Mouse (Mus musculus) adrenal gland, adult 8-10 months (tissue): Measurements from ENCODE around the gene Ptprm. TPM values are rescaled to one million over a fixed set of nuclear protein-coding genes. Genes with fewer than 3 reads are reported as not detected.

ENCODE experiments used
- DNase-seq: peaks from one replicate; pipeline ENCODE4 v3.0.0; 2022
- total RNA-seq, 4 experiments: library from RNA; stranded (reverse); gene quantifications; 2 replicates each; pipeline ENCODE4 v1.2.4; 2022

Gene Ptprm
- total RNA-seq, 4 experiments from 2014 or later, result 24.4 to 35.1 (median 28.6) TPM

- no peak for DNase-seq
These were observed 591.5 kb downstream of the Ptprm start for GRCm38 (mm10) chr17:66762716-66763115.

DNA sequence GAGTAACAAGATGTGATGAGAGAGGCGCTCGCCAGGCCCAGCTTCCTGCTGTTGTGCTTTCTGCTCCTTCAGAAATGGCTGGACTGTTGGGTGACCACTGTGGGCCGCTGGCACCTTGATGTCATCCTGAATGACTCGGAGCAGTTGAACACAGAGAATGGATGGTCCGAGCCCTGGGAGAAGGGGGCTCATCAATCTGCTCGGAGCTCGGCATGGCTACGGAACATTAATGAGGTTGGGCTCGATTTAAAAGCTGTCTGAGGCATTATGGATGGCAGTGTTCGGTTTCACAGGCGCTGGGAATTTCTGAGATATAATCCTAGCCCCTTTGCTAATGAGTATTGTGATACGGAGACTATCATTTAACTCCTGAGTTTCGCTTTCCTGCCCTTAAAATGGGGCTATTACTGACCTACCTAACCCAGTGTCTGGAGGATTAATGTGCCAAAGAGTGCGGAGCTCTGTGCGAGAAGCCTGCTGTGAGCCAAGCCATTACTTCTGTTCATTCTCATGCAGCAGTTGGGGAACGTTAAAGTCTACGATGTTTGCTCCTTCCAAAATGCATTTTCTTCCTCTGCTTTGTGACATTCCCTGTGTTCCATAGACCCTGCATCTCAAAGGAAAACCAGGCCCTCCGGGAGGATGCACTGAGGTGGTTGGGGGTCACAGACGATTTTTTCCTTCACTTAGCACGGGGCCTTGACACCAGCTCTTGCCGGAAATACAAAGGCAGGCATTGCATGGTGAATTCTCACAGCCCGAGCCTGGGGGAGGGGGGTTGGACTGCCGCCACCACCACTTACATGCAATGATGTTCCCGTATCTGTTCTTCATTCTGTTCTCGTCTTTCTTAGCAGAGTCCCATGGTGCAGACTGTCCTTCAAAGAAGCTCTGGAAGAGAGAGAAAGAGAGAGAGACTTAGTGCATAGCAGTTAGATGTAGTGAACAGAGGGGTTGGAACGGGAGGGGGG lies 592.6 kb downstream of the Ptprm start:
- no peak for DNase-seq

DNA sequence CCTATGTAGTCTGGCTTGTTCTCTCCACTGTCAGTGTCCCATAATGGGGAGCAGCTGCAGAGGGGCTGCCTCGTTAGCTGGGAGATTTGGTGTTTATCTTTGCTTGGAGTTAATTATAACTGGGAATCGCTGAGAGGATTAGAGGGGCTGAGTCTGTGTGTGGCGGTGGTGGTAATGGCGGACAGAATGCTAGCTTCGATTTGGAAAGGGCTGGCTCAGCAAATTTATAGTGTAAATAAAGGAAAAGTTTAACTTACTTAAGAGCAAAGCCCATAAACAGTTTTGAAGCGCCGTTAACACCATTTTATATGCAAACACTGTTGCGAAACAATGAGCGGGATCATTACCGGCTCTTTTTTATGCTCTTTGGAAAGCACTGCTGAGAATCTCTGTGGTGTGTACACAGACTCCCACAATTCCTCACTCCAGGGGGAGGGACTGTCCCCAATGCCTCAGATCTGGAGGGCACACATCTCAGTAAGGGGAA lies 597.2 kb downstream of the Ptprm start:
- DNase-seq, result no peak

GRCm38 (mm10) chr17:66756500-66756899 lies 597.8 kb downstream of the Ptprm start:
- DNase-seq, result no peak

- DNase-seq, result no peak
These were observed 599.0 kb downstream of the Ptprm start for GRCm38 (mm10) chr17:66755191-66755654.

DNA sequence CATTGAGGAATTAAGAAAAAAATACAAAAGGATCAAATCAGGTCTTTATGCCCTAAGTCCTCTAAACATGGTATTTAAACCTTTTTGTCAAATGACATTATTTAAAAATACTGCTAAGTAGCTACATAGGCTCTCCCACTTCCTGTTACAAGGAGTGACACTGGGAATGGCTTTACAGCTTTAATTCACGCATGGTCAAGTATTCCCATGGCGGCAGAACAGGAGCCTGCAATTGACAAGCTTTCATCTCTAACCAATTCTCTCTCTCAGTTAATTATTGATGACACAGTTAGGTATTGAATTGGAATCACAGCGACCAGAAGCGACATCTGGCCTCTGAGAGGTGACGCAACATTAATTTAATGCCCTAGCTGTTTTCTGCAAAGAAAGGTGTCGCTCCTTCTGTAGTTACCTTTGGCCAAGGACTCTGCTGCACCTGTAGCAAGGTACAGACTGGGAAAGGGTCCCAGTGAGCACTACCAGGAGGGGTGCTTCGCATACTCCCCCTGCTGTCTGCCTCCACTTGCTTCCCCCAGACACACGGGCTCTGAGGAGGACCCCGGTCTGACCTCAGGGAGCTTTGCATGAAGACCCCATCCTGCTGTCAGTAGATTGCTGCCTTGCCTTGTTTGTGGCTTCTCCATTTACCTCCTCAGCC lies 599.9 kb downstream of the Ptprm start:
- no peak for DNase-seq

DNA sequence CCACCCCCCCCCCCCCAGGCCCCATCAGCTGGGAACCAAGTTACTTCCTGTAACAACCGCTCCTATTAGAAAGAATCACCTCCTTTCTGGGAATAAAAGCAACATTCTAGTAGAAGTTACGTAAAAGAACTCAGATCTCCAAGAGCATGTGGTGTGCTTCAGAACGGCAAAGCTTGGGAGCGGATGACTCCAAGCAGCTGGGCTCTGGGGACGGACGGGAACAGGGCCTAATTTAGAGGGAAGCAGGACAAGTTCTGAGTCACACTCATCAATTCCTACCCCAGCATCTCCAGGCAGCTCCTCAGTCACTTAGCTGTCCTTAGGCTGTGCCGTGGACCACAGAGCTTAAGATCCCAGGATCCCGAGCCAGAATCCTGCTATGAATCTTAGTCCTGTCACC lies 602.5 kb downstream of the Ptprm start:
- DNase-seq, result no peak

- no peak for DNase-seq
These were observed 603.6 kb downstream of the Ptprm start for GRCm38 (mm10) chr17:66750481-66751206.

DNA sequence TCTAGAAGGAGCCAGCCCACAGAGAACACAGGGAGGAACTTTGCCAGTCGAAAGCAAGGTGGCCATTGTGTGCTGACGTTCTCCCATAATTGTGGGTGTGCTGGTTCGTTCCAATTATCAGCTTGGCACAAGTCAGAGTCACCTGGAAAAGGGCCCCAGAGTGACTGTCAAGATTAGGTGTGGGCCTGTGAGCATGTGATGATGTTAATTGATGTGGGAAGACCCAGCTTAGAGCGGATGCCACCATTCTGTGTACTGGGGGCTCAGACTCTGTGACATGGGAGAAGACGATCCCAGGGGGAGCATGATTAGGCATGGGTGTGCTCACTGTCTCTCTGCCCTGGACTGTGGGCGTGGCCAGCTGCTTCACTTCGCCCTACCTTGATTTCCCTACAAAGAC lies 604.3 kb downstream of the Ptprm start:
- no peak for DNase-seq

GRCm38 (mm10) chr17:66746506-66746905 lies 607.8 kb downstream of the Ptprm start:
- no peak for DNase-seq

GRCm38 (mm10) chr17:66743321-66743720 lies 610.9 kb downstream of the Ptprm start:
- DNase-seq, result no peak

DNA sequence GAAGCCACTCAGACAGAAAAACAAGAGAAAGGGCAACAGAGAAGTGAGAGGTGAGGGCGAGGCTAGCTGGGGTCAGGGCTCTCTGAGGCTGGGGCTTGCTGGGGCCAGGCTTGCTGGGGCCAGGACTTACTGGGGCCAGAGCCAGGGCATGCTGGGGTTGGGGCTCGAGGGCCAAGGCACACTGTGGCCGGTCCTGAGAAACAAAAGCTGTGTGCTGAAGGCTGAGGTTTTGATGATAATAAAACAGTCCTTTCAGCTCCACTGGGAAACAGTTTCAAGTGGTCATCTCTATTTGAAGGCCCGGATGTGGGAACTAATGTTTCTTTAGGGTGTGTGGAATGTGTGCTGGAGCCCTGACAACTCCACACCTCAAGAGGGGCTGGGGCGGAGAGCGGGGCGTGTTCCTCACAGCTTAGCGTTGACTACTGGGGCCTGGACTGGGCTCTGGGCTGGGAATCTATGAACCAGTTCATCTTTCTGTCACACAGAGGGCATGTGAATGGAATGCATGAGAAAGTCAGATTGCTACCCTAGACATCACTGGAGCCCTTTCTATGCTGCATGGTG lies 615.4 kb downstream of the Ptprm start:
- no peak for DNase-seq

DNA sequence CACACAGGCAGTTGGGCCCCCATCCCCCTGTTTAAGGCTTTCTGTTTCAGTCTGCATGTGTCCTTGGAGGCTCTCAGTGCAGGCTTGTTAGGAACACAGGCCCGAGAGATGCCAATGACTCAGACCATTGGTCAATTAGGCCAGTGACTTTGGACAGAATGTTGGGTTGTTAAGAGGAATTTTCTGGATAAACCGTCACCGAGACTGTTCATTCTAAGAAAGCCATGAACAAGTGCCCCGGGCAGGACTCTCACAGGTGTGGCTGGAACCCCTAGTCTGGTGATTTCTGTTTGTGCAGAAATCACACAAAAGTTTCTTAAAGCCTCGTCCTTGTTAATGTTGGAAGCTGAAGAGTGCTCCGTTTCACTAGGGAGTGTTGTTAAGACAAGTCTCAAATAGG lies 615.9 kb downstream of the Ptprm start:
- no peak for DNase-seq

DNA sequence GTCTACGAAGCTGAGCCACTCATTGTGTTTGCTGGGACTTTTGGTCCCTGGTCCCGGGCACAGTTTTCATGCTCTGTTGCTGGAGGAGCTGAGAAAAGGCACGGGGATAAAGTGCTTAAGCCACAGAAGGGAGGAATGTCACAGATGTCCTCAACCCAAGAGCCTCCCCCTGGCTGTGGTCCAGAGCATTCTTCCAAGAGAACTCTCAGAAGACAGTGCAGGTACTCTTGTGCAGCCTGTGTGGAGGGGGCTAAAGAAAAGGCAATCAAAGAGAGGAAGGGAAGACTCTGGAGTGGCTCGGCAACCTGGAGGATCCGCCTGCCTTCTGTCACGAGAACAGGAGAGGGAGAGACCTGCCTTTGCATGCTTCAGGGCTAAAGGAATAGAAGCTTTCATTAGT lies 617.8 kb downstream of the Ptprm start:
- DNase-seq, result no peak

DNA sequence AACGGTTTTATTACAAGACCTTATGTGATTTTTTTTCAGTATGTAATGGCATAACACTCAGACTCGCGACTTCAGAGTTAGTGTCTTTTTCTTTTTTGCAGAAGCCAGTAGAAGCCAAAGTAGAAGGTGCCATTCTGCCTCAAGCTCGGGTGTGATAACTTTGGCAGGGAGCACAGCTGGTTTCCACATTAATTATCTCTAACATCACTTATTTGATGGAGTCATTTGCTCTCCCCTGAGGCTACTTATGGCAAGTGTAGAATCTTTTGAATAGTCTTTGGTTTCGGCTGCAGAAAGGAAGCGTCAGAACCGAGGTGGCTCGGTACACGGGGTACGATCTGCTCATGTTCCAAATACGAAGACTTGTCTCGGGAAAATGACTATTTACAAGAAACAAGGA lies 620.7 kb downstream of the Ptprm start:
- no peak for DNase-seq

DNA sequence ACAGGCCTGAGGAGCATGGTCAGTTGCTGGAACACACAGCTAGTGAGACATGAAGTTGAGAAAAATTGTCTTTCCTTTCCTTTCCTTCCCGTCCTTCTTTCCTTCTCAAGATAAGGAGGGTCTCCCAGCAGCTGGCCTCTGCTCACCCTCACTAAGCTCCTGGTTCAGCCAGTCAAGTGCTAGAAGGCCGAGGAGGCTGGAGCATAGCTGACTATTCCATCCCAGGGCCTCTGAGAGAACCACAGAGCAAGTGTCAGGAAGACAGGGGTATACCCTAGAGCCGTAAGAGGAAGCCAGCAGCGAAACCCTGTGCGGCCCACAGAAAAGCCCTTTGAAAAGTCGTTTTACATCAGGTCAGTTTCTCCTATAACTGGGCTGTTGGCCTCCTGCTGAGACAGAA lies 624.3 kb downstream of the Ptprm start:
- no peak for DNase-seq

- no peak for DNase-seq
These were observed 633.3 kb downstream of the Ptprm start for GRCm38 (mm10) chr17:66720992-66721351.

GRCm38 (mm10) chr17:66720200-66720991 lies 633.9 kb downstream of the Ptprm start:
- no peak for DNase-seq

- DNase-seq, result no peak
These were observed 641.6 kb downstream of the Ptprm start for GRCm38 (mm10) chr17:66712456-66713205.

DNA sequence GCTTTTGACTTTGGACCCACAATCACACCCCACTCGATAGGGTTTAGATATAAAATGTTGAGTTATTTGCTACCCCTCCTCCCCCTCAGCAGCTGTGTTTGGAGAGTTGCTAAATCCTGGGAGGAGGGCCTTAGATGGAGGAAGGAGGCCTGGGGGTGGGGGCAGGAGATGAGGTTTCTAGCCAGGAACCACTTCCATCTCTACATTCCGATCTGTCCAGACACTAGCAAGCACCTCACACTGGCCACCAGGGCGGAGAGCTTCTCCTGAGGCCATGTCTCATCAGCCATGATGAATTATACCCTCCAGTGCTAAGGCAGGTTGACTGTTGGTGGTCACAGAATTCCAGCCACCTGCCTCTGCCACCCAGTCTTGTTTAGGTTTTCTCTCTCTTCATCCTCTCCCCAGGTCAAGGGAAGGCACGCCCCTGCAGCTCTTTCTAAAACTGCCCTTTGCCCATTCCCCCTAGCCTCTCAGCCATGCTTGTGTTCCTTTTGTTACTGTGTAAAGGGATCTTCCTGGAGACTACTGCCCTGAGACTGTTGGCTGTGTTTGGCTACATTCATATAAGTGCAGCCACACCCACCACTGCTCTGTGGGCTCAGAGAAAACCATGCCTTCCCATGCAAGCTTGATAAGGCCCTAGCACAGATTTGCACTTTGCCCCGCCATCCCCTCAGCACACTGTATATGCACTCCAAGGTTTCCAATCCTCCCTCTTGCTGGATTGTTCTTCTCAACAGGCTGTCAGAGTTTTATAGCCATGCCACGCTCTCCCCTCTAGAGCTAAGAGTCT lies 642.8 kb downstream of the Ptprm start:
- no peak for DNase-seq
